Mouse (Mus musculus): ENCODE measurements around the gene Slc4a3. TPM values are rescaled to one million over a fixed set of nuclear protein-coding genes. Genes with fewer than 3 reads are reported as not detected.

The Slc4a3 gene
- polyA plus RNA-seq, 1 experiment = not detected

- TF ChIP-seq GATA1 (IDR thresholded peaks at IDR 0.05; ENCODE audit: low read length) = no peak
Measured at GRCm38 (mm10) chr1:75512550-75512949, 33.5 kb upstream of the Slc4a3 start.

DNA sequence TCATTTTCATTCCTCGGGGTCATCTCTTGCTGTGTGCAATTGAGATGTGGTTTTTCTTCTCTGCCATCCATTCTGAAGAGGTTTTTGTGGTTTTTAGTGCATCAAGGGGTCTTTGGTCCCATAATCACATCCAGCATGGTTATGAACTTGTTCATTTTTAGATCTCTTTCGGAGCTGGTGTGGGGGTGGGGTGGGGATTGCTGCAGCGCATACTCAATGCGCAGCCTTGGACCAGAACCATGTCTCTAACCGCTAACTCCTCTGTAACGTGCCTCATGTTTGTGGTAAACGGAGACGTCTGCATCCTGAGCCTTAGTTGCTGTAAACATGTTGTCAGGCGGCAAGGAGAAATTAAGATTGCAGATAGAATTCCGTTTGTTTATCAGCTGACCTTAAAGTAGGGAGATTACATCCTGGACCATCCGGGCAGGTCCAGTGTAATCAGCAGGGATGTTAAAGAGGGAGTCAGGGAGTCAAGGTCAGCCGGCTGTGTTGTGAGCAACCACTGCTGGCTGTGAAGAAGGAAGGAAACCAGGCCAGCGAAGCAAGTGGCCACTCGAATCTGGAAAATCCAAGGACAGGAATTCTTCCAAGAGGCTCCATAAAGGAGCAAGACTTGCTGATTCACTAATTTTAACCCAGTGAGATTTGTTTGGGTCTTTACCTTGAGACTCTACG is 29.2 kb upstream of the Slc4a3 start:
- TF ChIP-seq GATA1 (IDR thresholded peaks at IDR 0.05; ENCODE audit: low read length) = no peak

DNA sequence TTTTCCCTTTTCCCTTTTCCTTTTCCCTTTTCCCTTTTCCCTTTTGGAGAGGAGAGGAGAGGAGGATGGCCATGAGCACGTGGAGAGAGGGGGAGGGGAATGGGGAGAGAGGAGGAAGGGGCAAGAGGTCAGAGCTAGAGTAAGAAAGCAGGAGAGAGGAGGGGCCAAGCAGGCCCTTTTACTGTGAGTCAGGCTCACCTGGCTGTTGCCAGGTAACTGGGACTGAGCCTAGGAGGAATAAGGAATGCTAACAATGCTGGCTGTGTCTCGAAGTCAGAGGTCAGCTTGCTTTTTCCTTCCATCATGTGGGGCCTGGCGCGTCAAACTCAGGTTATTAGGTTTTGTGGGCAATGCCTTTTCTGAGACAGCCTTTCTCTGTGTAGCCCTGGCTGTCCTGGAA is 28.1 kb upstream of the Slc4a3 start:
- no peak for TF ChIP-seq GATA1 (IDR thresholded peaks at IDR 0.05; ENCODE audit: low read length)

DNA sequence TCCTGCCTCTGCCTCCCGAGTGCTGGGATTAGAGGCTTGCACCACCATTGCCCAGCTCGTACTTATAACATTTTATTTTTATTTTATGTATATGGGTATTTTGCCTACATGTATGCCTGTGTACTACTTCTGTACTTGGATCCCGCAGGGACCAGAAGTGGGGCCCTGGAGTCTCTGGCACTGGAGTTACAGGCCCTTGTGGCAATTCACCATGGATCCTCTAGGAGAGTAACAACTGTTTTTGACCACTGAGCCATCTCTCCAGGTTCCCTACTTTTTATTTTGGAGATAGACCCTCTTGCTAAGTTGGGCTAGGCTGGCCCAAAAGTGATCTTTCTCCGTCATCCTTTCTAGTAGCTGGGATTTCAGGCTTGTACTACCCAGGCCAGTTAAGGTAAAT is 27.6 kb upstream of the Slc4a3 start:
- no peak for TF ChIP-seq GATA1 (IDR thresholded peaks at IDR 0.05; ENCODE audit: low read length)

- no peak for TF ChIP-seq GATA1 (IDR thresholded peaks at IDR 0.05; ENCODE audit: low read length)
Measured at GRCm38 (mm10) chr1:75519576-75519975, 26.5 kb upstream of the Slc4a3 start.

- no peak for TF ChIP-seq GATA1 (IDR thresholded peaks at IDR 0.05; ENCODE audit: low read length)
Measured at GRCm38 (mm10) chr1:75521321-75522031, 24.6 kb upstream of the Slc4a3 start, which contains the start of gene Stk11ip. Stk11ip (plus strand) TSS chr1:75521529.

GRCm38 (mm10) chr1:75524679-75525078 is 21.4 kb upstream of the Slc4a3 start:
- no peak for TF ChIP-seq GATA1 (IDR thresholded peaks at IDR 0.05; ENCODE audit: low read length)

DNA sequence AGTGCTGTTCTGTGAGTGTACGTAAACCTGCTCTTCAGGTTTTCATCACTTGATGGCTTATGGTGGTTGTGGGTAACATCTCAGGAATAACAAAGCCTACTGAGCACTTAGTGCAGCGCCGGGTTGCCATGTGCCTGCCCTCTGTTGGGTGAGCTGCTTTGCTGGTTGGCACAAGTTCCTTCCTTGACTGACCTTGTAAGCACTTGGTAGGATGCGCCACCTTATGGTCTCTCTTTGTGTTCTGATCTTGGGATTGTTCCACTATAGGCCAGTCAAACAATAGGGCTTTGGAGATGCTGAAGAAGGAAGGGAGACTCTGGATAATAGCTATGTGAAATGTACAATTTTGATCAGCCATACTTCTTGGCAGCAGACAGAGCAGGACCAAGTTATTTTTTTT is 15.5 kb upstream of the Slc4a3 start:
- no peak for TF ChIP-seq GATA1 (IDR thresholded peaks at IDR 0.05; ENCODE audit: low read length)

- no peak for TF ChIP-seq GATA1 (IDR thresholded peaks at IDR 0.05; ENCODE audit: low read length)
Measured at GRCm38 (mm10) chr1:75532280-75533172, 13.5 kb upstream of the Slc4a3 start.

GRCm38 (mm10) chr1:75533325-75534252 is 12.5 kb upstream of the Slc4a3 start:
- TF ChIP-seq GATA1 (IDR thresholded peaks at IDR 0.05; ENCODE audit: low read length) = no peak

DNA sequence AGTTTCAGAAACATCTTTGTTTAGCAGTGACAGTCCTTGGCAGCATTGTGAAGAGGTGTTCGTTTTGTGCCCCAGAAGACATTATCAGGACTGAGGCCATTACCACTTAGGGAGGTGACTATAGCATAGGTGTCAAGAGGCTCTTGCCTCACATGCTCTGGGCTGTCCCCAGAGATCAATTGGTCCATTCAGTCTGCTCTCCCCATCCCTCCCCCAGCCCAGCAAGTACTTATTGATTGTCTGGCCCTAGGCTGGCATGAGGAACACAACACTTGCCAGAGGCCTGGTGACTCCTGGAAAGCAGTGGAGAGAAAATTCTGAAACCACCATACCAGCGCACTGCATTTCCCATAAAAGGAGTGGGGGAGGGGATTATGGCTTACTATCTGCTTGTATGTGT is 8.5 kb upstream of the Slc4a3 start:
- TF ChIP-seq GATA1 (IDR thresholded peaks at IDR 0.05; ENCODE audit: low read length) = no peak

- TF ChIP-seq GATA1 (IDR thresholded peaks at IDR 0.05; ENCODE audit: low read length) = no peak
Measured at GRCm38 (mm10) chr1:75538597-75539190, 7.4 kb upstream of the Slc4a3 start.

GRCm38 (mm10) chr1:75541496-75541895 is 4.6 kb upstream of the Slc4a3 start:
- TF ChIP-seq GATA1 (IDR thresholded peaks at IDR 0.05; ENCODE audit: low read length) = no peak

- no peak for TF ChIP-seq GATA1 (IDR thresholded peaks at IDR 0.05; ENCODE audit: low read length)
Measured at GRCm38 (mm10) chr1:75544351-75544750, 1.7 kb upstream of the Slc4a3 start.

DNA sequence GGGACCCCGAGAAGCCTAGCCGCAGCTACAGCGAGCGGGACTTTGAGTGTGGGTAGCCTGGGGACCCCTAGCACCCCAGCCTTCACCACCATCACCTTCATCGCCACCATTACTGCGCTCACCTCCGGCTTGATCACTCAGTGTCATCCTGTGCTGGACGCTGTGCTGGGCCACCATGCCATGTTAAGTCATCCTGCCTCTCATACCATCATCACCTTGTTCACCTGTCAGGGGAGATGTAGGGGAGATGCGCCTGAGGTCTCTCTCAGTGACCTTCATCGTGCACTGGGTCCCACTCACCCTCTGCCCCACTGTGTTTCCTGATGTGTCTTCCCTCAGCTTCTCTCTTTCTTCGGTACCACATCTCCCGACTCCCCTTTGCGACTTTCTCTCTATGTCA is 1.3 kb downstream of the Slc4a3 start:
- no peak for TF ChIP-seq GATA1 (IDR thresholded peaks at IDR 0.05; ENCODE audit: low read length)

Measured in G1E-ER4 (cell line).